Comparison of ENCODE assay signal across 8 mouse cellular contexts in genomic region chr1:131548494-131549365, GRCm38 (mm10). TPM values are rescaled to one million over a fixed set of nuclear protein-coding genes. Genes with fewer than 3 reads are reported as not detected.
DNase-seq lines count a peak whose midpoint lies in the region; TF ChIP-seq lines count a peak whose summit lies in the region.

No protein-coding gene starts in this region.

- H3K4me2 ChIP-seq in myocyte (ENCODE audit: low read depth), result peak overlapping the region; percentile 35

- no peaks in the 10 kb centered on the region for H3K27me3 ChIP-seq in myocyte (ENCODE audit: control insufficient read depth, insufficient read depth, insufficient read length)

- H3ac ChIP-seq in myocyte (ENCODE audit: control insufficient read depth, insufficient read length), result no peak overlapping the region

- no peaks in the 10 kb centered on the region for H3K36me3 ChIP-seq in myocyte (ENCODE audit: control insufficient read depth, insufficient read depth)

- DNase-seq in adrenal gland, postnatal 14 days, result peak; percentile 30
- no peak for DNase-seq in adrenal gland, postnatal 25 days
- DNase-seq in retina, postnatal 1 day, result peak; percentile 42
- no peak for DNase-seq in retina, embryonic 14.5 days (ENCODE audit: low spot score)
- DNase-seq in gastrocnemius, postnatal 25 days, result peak; percentile 49
- peak; percentile 17 to 48 for DNase-seq in layer of hippocampus, postnatal 36 days
- no peak for DNase-seq in urinary bladder, adult 18-20 months (ENCODE audit: low spot score in 2 of 2)

- no peak for TF ChIP-seq POLR2A in myocyte (IDR thresholded peaks at IDR 0.05; ENCODE audit: insufficient read length, low read depth)

- no peaks in the 10 kb centered on the region for H3K79me2 ChIP-seq in myocyte (ENCODE audit: control insufficient read depth, insufficient read depth)

- H3K4me3 ChIP-seq in myocyte, result no peak overlapping the region

TF ChIP-seq in myocyte, 11 proteins besides CTCF, POLR2A, EP300 and RAD21:
- no peak for TF ChIP-seq TCF12 (IDR thresholded peaks at IDR 0.05; ENCODE audit: insufficient read depth, poor library complexity, severe bottlenecking)
- peak in 2 of 3 experiments; percentile 25 to 62 for TF ChIP-seq MYOG (IDR thresholded peaks at IDR 0.05; ENCODE audit: control insufficient read depth in 1 of 3, insufficient read depth in 1 of 3, insufficient read length in 2 of 3, low read depth in 2 of 3)
- peak; percentile 26 to 63 (median 49) for TF ChIP-seq MYOD1 (IDR thresholded peaks at IDR 0.05; ENCODE audit: control insufficient read depth in 1 of 3, insufficient read length in 2 of 3, low read depth in 2 of 3)
TF ChIP-seq in myocyte: peak in this region for 2.

RNA-seq across cellular contexts. Expression of gene Fam72a, which starts 21.0 kb away (rescaled TPM):
- 1.2 and 1.3 TPM in 2 replicates for total RNA-seq in adrenal gland, postnatal 14 days (2021)
- total RNA-seq in adrenal gland, postnatal 25 days (2021), result 1.4 and 1.9 TPM in 2 replicates
- total RNA-seq in gastrocnemius, postnatal 25 days (2021), result under 1 TPM; 0.27 to 0.33 TPM
- total RNA-seq in layer of hippocampus, postnatal 36 days (2021), result 1 to 10 TPM; 1.4 TPM
- 1.9 TPM for polyA plus RNA-seq in myocyte (2012; fragmentation: generic; extraction: Trizol)

RNA-seq across cellular contexts. Expression of gene Srgap2, which starts 21.6 kb away (rescaled TPM):
- 29.0 and 31.9 TPM in 2 replicates for total RNA-seq in adrenal gland, postnatal 14 days (2021)
- total RNA-seq in adrenal gland, postnatal 25 days (2021), result 29.5 and 37.2 TPM in 2 replicates
- 10 to 100 TPM; 13.4 to 15.0 TPM for total RNA-seq in gastrocnemius, postnatal 25 days (2021)
- 10 to 100 TPM; 75.2 to 89.9 TPM for total RNA-seq in layer of hippocampus, postnatal 36 days (2021)
- polyA plus RNA-seq in myocyte (2012; fragmentation: generic; extraction: Trizol), result 19.1 TPM

RNA-seq across cellular contexts. Expression of gene Avpr1b, which starts 50.3 kb away (rescaled TPM):
- total RNA-seq in adrenal gland, postnatal 14 days (2021), result 0.19 and 0.22 TPM in 2 replicates
- total RNA-seq in adrenal gland, postnatal 25 days (2021), result not detected in 2 replicates
- not detected for total RNA-seq in gastrocnemius, postnatal 25 days (2021)
- total RNA-seq in layer of hippocampus, postnatal 36 days (2021), result under 1 TPM; 0.62 to 0.86 TPM
- polyA plus RNA-seq in myocyte (2012; fragmentation: generic; extraction: Trizol), result not detected

Comparison
In these comparisons a context has a peak if more than half of its experiments do, and no peak if none do; other contexts are left out.
1. DNase-seq: peak in adrenal gland, postnatal 14 days (single experiment), retina, postnatal 1 day (single experiment), gastrocnemius, postnatal 25 days (single experiment) and layer of hippocampus, postnatal 36 days (2 of 2); none in adrenal gland, postnatal 25 days (single experiment), retina, embryonic 14.5 days (single experiment) and urinary bladder, adult 18-20 months (0 of 2).